Mouse (Mus musculus) kidney, postnatal 14 days (tissue): Measurements from ENCODE around the gene Lyrm7.
"Not testable (repeated sequence)": the region's sequence is repeated elsewhere in the genome, so short reads cannot be mapped to it uniquely, and the experiment has no call there.

Experiments used
- DNase-seq: peaks from one replicate; pipeline ENCODE4 v3.0.0; 2022; ENCODE audit warnings: mixed read lengths

Lyrm7 gene

DNA sequence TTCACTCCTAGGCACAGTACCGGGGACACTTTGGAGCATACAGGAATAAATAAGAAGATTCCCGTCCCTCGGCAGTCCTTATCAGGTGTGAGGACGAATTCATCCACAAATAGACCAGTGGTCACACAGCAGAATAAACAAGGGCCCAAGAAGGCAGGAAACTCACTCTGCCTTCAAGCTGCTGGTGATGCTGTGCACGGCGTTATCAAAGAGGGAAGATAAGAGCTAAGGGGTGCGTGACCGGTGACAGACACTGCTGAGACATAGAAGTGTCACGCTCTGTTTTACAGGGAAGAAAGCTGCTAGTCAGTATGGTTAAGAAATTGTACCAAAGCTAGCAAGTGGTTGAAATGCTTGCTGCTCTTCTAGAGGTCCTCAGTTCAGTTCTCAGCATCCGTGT, 19.2 kb upstream of the Lyrm7 start:
- no peak for DNase-seq

DNA sequence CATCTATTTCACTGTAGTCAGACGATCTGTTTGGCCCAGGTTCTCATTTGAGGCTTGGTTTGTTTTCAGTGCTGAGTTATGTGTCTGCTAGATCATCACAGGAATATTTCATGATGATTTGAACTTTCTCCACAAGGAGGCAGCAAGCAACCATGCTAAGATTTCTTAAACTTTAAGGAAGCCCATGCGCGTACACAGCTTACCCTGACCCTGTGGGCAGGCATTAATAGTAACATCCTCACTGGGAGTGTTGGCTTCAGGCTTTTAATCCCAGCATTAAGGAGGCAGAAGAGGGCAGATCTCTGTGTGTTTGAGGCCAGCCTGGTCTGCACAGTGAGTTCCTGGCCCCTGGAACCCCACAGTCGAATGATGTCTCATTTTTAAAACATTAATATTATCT, 18.7 kb upstream of the Lyrm7 start:
- peak; percentile 86 for DNase-seq

DNA sequence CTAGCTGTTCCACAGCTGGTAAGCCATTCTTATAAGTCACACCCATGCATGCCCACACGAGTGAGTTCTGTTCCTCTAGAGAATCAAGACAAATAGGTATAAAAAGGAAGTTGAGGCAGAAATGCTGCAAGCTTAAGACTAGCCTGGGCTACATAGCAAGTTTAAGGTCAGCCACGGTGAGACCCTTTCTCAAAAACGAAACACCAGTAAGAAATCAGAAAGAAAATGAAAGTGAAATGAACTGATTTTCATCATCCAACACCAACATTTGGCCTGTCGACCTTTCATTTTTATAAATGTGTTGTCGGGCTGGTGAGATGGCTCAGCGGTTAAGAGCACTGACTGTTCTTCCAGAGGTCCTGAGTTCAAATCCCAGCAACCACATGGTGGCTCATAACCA, 18.2 kb upstream of the Lyrm7 start:
- no peak for DNase-seq

DNA sequence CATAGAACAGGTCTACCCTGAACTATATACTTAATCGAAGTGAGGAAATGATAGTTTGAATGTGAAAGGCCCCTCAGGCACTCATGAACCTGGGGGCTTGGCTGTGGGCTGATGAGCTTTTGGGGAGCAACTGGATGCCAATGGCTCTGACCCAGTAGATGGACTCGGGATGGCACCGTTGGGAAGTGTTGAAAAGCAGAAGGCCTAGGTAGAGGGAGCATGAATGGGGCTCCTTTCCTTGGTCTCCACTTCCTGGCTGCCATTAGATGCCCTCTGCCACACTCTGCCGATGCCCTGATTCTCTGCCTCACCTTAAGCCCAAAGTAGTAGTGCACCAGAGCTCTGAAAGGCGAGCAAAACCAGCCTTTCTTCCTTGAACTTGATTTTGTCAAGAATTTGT, 15.3 kb upstream of the Lyrm7 start:
- no peak for DNase-seq

DNA sequence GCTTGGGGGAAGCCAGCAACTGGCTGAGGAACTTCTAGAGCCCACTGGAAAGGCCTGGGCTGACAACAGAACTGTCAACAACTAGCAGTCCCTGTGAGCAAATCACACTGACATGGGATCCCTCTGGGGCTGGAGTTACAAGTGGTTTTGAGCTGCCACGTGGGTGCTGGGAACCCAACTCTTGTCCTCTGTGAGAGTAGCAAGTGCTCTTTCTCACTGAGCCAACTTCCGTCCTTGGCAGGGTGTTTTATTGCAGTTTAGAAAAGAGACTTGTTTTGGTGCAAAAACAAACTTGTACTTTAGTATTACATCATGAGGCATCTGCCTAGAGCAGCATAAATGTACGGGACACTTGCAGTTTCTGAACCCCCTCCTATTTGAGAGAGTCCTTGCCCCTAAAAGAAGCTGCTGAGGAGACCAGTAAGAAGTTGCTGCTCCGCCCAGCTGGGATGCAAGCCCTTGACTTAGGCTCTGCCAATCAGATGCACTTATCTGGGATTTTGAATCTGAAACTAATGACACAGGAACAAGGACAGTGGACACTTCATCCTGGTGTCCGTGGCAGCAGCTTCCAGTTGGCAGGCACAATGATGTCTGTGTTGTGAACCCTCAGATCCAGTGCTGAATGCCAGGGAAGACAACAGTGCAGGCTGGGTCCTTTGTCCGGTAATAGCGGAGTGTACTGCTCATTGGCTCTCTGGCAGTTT, 11.3 kb upstream of the Lyrm7 start:
- DNase-seq = no peak

DNA sequence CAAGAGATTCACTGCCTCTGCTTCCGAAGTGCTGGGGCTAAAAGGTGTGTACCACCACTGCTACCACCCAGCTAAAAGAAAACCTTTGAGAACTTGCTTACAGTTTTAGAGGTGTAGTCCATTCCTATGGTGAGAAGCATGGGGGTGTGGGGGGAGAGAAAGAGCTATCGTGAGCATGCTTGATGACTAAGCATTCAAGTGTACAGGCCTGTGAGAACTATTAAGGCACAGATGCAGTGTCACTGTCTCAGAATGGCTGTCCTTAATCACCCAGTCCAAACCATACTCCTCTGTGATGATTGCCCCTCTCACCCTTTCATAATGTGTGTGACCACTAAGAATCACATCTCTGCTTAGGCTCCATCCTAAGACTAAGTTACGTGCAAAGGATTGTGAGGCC, 8.6 kb upstream of the Lyrm7 start:
- no peak for DNase-seq

DNA sequence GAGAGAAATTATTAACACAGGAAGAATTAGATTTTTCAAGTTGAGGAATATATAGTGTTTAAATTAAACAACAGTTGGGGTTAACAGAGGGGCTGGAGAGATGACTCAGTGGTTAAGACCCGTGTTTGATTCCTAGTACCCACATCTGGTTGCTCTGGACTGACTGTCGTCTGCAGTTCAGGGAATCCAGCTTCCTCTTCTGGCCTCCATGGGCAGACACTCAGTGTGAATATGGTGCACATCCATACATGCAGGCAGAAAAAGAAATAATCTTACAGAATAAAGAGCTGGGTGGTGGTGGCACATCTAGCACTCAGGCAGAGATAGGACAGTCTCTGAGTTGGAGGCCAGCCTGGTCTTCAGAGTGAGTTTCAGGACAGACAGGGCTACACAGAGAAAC, 7.7 kb upstream of the Lyrm7 start:
- DNase-seq = no peak

DNA sequence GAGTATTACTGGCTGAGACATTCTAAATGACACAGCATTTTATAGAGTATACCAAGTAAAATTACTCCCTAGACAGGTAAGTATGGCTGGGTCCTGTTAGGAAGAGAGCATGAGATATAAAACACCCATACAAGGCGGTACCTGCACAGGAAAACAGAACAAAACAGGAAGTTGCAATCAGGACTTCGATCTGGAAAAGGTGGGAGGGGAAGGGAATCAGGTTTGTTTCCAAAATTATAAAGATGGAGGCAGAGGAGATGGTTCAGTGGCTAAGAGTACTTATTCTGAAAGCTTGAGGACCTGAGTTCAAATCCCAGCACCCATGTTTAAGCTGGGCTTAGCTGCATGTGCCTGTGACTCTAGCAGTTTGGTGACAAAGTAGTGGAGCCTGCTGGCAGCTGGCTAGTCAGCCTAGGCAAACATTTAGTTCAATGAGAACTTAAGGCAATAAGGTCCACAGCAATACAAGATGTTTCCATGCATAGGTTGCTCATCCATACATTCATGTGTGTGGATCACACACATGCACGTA, 7.3 kb upstream of the Lyrm7 start:
- no peak for DNase-seq

DNA sequence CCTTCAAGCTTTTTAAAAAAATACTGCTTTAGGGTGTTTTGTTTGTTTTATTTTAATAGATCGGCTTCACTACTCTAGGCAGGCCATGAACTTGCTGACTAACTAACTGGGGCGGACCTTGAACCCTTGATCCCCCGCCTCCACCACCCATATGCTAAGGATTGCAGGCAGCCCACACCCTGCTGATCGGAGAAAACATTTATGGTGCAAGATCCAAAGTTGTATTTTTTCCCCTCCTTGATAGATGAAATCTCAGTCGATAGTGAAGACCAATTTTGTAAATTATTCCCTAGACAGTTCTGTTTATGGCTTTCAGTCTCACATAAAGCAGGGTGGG, 6.3 kb upstream of the Lyrm7 start:
- peak; percentile 78 for DNase-seq

DNA sequence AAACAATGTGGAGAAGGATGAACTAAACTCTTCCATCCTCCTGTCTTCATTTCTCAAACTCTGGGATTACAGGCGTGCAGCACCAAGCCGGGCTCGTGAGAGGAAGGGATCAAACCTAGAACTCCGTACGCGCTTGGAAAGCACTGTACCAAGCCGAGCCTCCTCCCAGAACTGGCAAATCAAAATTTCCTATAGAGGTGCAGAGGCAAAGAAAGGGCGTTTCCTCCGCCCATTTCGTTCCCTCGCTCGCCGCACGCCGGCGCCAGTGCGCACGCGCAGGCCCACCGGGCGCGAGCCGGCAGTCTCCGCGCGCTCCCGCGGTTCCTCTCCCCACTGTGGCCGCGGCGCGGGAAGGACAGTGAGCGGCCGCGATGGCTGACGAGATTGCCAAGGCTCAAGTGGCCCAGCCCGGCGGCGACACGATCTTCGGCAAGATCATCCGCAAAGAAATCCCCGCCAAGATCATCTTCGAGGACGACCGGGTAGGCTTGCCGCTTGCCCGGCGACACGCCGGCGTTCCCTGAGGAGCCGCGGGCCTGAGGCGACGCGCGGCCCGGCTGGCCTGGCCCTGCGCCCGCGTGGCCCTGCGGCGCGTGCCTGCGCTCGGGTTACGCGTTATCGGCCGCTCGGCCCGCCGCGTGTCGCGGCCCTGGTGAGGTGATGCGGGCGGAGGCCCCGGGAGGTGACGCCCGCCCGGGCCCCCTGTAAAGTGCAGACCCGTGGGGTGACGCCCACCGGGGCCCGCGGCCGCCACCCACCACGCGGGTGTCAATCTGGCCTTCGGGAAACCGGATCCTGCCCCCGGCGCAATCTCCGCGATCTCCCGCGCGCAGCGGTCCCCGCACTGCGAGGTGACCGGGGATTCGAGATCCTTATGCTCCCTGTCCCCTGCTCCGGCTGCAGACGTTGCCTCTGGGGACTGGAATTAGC, 5.7 kb upstream of the Lyrm7 start, which contains the start of gene Hint1:
TSS of gene Hint1 (plus strand) at position 265 of the 930 bp plus-strand sequence.
- peak; percentile 96 for DNase-seq

DNA sequence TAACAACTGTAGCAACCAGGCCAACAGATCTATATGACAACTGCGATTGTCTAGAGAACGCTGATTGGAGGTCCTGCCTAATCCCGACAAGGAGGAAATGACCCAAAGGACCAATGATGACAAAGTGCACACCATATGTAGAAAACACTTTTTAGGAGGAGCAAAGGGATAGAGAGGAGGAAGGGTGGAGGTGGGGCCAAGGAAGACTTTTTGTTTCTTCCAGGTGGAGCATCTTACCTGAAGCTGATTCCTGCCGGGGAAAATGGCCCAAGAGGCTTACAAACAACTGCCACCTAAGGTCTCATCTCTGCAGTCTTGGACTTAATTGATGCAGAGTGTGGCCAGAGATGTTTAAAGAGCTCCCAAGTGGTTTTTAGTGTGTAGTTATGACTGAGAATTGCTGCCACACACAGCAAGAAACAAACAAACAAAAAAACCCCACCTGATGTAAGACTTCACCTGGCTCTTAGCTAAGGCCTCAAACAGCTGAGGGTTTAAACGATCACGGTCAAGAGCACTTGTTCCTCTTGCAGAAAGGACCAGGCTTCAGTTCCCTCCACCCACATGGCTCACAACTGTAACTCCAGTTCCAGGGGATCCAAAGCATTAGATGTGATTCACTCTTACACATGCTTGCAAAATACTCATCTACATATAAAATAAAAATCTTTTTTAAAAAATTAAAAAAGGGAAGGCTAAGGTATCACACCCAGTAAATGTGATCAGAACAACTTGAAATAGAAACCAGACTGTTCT, 4.8 kb upstream of the Lyrm7 start:
- DNase-seq = no peak

DNA sequence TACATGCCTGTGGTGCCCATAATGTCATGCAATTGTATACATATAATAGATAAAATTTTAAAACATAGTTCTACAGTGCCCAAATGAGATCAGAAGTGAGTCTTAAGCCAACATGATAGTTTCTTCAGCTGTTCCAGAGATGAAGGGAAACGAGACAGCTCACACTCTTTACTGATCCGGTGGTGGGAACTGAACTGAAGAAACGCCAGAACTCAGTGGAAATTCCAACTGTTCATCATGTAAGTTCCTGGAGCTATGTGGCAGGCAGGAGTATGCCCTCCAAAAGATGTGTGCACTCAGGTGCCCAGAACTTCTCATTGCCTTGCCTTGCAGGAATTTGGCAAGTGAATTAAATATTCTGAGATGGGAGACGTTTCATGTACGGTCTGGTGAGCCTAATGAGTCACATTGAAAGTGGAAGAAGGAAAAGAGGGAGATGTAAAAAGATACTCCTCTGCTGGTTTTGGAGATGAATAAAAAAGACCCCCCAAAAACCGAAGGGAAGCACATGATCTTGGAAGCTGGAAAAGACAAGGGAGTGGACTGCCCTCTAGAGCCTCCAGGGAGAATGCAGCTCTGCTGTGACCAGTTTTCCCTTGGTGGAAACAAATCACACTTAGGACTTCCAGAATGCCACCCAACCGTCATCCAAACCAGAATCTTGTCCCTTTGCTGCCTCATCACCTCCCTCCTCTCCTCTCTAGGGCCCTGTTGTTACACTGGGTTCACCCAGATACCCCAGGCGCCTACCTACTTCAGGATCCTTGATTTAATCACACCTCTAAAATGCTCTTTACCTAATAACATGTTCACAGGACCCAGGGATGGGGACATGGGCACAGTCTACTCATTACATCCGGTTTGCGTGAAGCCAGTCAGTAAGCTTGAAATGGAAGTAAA, 2.2 kb upstream of the Lyrm7 start:
- peak; percentile 68 for DNase-seq

DNA sequence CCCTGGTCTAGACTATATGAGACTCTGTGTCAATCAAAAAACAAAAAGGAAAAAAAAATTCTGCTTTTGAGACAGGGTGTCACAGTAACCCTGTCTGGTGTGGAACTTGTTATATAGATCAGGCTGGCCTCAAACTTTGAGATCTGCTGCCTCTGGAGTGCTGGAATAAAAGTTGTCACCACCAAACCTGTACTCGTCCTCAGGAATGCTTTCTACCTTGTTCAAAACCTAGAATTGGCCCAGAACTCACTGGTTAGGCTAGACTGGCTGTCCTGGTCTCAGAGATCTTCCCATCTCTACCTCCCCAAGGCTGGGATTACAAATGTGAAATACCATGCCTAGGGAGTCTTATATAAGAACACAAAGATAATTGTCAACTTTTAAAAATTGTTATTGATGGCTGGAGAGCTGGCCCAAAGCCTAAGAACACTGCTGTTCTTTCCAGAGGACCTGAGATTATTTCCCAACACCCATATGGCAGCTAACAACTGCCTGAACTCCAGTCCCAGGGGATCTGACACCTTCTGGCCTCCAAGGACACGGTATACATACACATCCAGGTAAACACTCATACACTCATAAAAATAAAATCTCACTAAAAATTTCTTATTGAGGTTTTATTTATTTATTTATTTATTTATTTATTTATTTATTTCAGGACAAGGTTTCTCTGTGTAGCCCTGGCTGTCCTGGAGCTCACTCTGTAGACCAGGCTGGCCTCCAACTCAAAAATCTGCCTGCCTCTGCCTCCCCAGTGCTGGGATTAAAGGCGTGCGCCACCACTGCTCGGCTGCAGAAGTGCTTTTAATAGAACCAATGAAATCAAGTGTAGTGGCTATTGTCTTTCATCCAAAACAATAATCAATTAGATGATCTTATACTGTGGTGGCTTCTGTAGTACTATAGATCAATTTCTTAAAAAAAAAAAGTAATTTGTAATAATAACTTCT, 1.0 kb upstream of the Lyrm7 start:
- DNase-seq = no peak

DNA sequence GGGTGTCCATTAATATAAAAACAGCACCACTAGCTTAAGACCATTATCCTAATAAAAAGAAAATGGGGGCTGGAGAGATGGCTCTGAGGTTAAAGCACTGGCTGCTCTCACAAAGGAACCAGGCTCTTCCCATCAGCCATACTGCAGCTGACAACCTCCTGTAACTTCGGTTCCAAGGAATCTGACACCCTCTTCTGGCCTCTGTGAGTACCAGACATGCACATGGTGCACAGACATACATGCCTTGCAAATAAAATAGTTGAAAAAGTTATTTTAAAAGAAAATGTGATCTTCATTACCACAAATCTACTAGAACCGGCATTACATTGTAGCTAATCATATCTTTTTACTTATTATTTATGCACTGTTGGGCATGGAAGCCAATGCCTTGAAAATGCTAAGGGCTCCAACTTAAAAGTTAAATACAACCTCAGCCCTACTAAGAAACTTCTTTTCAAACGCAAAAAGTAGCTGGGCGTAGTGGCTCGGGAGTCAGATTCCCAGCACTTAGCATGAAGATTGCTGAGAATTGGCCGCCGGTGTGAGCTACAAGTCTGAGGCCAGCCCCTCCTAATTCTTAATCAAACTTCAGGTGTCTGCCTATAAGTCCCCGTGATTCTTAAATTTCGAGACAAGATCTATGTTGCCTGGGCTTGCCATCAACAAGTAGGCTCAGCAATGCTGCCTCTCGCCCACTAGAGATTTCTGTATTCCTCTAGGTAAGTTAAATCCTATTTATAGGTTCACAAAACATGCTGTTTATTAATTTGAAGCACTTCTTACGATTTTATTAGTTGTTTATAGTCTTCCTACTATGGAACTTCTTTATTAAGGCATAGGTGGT, 1.2 kb downstream of the Lyrm7 start:
- DNase-seq = no peak

DNA sequence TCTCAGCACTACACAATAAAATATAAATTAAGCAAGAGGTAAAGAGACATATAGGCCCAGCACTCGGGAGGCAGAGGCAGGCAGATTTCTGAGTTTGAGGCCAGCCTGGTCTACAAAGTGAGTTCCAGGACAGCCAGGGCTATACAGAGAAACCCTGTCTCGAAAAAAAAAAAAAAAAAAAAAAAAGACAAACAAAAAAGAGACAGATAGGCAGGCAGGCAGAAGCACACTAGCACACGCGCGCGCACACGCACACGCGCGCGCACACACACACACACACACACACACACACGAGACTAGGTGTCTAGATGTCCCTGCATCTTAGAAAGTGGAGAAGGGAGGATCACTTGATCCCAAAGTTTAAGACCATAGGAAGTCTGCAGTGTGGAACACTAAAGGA, 1.8 kb downstream of the Lyrm7 start:
- not testable (repeated sequence) for DNase-seq

DNA sequence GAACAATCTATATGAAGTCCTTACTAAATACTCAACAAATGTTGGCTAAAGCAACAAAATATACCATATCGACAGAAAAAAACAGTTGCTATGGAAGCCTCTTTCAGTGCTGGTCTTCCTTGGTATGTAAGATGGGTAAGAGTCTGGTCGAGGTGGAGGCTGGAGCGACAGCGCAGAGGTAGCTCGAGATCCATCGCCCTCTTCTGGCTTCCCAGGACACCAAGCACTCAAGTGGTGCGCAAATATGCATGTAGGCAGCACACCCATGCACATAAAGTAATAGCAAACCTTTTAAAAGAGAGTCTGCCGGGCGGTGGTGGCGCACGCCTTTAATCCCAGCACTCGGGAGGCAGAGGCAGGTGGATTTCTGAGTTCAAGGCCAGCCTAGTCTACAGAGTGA, 9.1 kb downstream of the Lyrm7 start:
- DNase-seq = no peak

DNA sequence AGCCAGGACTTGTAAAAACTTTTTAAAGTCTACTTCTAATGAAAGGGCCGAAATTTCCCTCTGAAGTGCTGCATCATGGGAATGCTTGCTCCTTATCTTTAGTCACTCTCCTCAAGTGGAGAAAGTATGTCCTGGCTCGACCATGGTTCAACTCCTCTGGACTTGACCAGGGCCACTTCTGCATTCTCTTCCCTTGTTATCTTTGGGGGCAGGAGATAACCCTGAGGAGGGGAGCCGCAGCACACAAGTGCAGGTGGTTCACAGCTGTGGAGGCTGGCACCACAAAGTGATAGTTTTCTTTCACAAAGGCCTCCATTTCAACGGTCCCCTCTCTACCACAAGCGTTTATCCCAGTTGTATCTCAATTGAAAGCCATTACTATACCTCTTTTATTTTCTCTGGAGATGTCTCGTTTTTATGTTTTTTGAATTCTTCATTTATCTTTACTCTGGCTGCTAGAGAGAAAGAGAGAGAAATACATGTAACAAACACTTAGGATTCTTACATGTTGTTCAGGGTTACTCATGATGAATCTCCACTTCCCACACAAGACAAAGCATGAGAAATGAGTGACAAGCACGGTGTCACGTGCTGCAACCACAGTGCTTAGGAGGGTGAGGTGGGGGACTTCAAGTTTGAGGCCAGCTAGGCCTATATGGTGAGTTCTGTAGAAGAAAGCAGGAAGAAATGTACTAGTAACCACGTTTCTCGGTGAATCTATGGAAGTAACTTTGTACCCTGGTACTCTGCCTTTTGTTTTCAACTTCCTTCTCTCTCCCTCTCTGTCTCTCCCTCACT, 10.6 kb downstream of the Lyrm7 start:
- DNase-seq = no peak

DNA sequence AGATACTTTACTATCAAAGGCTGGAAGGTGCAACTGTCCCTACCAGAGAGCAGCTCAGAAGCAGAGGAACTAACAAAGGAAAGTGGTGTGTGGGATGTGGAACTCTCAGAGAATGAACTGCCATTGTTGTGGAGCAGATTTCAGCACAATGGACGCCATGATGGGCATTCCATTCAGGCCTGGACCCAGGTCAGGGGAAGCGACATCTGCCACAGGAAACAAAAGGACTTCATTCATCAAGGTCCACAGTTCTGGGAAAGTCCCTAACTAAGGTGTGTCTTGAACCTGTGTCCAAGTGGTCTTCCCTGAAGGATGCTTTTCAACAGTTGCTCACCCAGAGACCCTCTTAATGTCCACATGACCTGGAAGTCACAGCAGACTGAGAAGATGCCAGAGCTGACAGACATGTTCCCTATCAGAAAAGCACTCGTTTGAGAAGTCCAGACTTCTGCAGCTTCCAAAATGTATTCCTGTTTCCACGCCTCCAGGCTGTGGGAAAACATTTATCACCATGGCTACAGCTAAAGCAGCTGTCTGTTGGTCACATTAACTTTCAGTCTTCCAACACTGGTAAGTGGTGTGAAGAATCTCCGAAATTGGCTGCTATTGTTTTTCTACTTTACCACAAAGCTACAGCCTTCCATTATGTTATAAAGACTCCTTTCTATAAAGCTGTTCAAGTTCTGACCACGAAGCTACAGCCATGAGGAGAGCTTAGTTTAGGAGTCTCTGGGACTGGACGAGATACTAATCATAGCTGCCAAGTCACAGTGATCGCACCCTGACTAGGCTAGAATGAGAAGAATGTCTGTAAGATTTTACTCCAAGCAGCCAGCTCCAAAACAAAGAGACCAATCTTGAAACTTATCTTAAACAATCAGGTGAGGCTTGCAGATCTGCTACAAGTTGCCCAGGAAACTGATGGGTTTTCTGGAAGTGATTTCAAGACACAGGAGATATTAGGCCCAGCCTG, 15.0 kb downstream of the Lyrm7 start:
- no peak for DNase-seq
